Mouse (Mus musculus) cerebellum, adult 9-10 months (tissue): ENCODE data around the gene Camk1d.
"Not testable (repeated sequence)": the region's sequence is repeated elsewhere in the genome, so short reads cannot be mapped to it uniquely, and the experiment has no call there.

Experiments used
- DNase-seq: peaks from one replicate; pipeline ENCODE4 v3.0.0; 2022

Camk1d gene

GRCm38 (mm10) chr2:5553264-5553663 lies 161.1 kb downstream of the Camk1d start:
- no peak for DNase-seq

GRCm38 (mm10) chr2:5551758-5552255 lies 162.5 kb downstream of the Camk1d start:
- DNase-seq = no peak

GRCm38 (mm10) chr2:5549334-5549733 lies 165.0 kb downstream of the Camk1d start:
- DNase-seq = no peak

GRCm38 (mm10) chr2:5548872-5549271 lies 165.4 kb downstream of the Camk1d start:
- DNase-seq = no peak

GRCm38 (mm10) chr2:5540870-5541269 lies 173.4 kb downstream of the Camk1d start:
- peak; percentile 24 for DNase-seq

GRCm38 (mm10) chr2:5539894-5540293 lies 174.4 kb downstream of the Camk1d start:
- DNase-seq = not testable (repeated sequence)

GRCm38 (mm10) chr2:5533868-5534267 lies 180.4 kb downstream of the Camk1d start:
- DNase-seq = no peak

- no peak for DNase-seq
Observed at GRCm38 (mm10) chr2:5529992-5530391, 184.3 kb downstream of the Camk1d start.

- peak; percentile 61 for DNase-seq
Observed at GRCm38 (mm10) chr2:5519221-5519669, 195.1 kb downstream of the Camk1d start.

GRCm38 (mm10) chr2:5515106-5515505 lies 199.2 kb downstream of the Camk1d start:
- DNase-seq = no peak

- no peak for DNase-seq
Observed at GRCm38 (mm10) chr2:5514095-5514494, 200.2 kb downstream of the Camk1d start.

- no peak for DNase-seq
Observed at GRCm38 (mm10) chr2:5513621-5514020, 200.7 kb downstream of the Camk1d start.

GRCm38 (mm10) chr2:5510042-5510441 lies 204.3 kb downstream of the Camk1d start:
- DNase-seq = no peak

- DNase-seq = no peak
Observed at GRCm38 (mm10) chr2:5499620-5500019, 214.7 kb downstream of the Camk1d start.

GRCm38 (mm10) chr2:5489916-5490315 lies 224.4 kb downstream of the Camk1d start:
- no peak for DNase-seq

- peak; percentile 36 for DNase-seq
Observed at GRCm38 (mm10) chr2:5487344-5487743, 227.0 kb downstream of the Camk1d start.

GRCm38 (mm10) chr2:5486663-5487062 lies 227.7 kb downstream of the Camk1d start:
- no peak for DNase-seq

- DNase-seq = no peak
Observed at GRCm38 (mm10) chr2:5485786-5486185, 228.5 kb downstream of the Camk1d start.

- DNase-seq = no peak
Observed at GRCm38 (mm10) chr2:5479886-5480285, 234.4 kb downstream of the Camk1d start.

- no peak for DNase-seq
Observed at GRCm38 (mm10) chr2:5478709-5479108, 235.6 kb downstream of the Camk1d start.

- no peak for DNase-seq
Observed at GRCm38 (mm10) chr2:5478256-5478655, 236.1 kb downstream of the Camk1d start.

GRCm38 (mm10) chr2:5477525-5477924 lies 236.8 kb downstream of the Camk1d start:
- DNase-seq = no peak

- no peak for DNase-seq
Observed at GRCm38 (mm10) chr2:5469366-5469941, 244.9 kb downstream of the Camk1d start.

GRCm38 (mm10) chr2:5467537-5467936 lies 246.8 kb downstream of the Camk1d start:
- DNase-seq = no peak

GRCm38 (mm10) chr2:5458671-5459235 lies 255.6 kb downstream of the Camk1d start:
- DNase-seq = no peak
